Mouse (Mus musculus) ES-E14 (cell line): ENCODE data around the gene Nectin2.

ENCODE experiments used
- CHD2 ChIP-seq: IDR thresholded peaks from 2 replicates; pipeline ENCODE4 v1.6.1; 2014; ENCODE audit warnings: mild to moderate bottlenecking, low read depth, low read length, inconsistent platforms
- MAFK ChIP-seq: IDR thresholded peaks from 2 replicates; pipeline ENCODE4 v1.6.1; 2014; ENCODE audit warnings: mild to moderate bottlenecking, low read depth, low read length, inconsistent platforms; ENCODE audit not compliant: insufficient read depth

DNA sequence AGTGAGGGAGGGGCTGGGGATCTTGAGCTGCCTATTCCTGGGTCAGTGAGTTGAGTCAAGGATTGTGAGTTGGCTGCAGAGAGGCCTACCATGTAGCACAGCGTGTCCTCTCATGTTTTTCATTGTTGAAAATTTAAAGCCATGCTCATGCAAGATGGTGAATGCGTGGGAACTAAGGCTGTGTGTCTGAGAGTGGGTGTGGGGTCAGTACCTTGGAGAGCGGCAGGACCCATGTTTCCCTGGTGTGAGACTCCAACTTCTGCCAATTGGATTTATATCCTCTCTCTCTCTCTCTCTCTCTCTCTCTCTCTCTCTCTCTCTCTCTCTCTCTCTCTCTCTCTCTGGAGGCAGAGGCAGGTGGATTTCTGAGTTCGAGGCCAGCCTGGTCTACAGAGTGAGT is 23.7 kb downstream of the Nectin2 start:
- TF ChIP-seq CHD2 (no peak), MAFK (no peak)
